Mouse (Mus musculus) erythroid progenitor cell, adult 5-6 weeks (primary cell): ENCODE results near the gene Axl. TPM values are rescaled to one million over a fixed set of nuclear protein-coding genes. Genes with fewer than 3 reads are reported as not detected.
"Not testable (repeated sequence)": the region's sequence is repeated elsewhere in the genome, so short reads cannot be mapped to it uniquely, and the experiment has no call there.

ENCODE experiments used
- ATAC-seq: replicated peaks from 2 replicates; pipeline ENCODE4 v1.8.0; 2016; ENCODE audit warnings: moderate number of reproducible peaks, mild to moderate bottlenecking, moderate TSS enrichment, inconsistent platforms; ENCODE audit not compliant: poor library complexity, low FRiP score, severe bottlenecking
- total RNA-seq, 2 experiments: library from RNA; stranded (forward) in 1 of 2; stranded (reverse) in 1 of 2; fragments of 150-400 nt in 1 of 2; fragments of 186-747, 209-891 nt in 1 of 2; gene quantifications; 2 replicates each; pipeline versions ENCODE4 v1.2.3 to v1.2.4; 2015 to 2017; ENCODE audit warnings: low replicate concordance in 2 of 2

Axl gene
- total RNA-seq, 2 experiments from 2014 or later: 27.2 to 61.6 TPM

DNA sequence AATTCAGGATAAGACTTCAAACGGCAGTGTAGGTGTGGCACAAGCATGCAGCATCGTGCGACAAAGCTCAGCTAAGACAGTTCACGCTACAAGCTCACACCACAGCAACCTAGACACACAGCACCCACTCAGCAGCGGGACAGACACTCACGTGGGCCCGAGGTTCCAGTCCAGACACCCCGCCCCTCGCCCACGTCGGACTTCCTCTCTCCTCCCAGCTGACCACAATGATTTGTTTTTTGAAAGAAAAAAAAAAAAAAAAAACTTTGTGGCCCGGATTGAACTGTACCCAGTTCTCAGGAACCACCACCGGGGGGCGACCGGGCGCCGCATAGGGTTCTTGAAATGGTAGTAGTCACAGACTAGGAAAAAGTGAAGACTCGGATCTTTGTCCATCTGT lies 32.5 kb downstream of the Axl start:
- ATAC-seq: peak; percentile 30

DNA sequence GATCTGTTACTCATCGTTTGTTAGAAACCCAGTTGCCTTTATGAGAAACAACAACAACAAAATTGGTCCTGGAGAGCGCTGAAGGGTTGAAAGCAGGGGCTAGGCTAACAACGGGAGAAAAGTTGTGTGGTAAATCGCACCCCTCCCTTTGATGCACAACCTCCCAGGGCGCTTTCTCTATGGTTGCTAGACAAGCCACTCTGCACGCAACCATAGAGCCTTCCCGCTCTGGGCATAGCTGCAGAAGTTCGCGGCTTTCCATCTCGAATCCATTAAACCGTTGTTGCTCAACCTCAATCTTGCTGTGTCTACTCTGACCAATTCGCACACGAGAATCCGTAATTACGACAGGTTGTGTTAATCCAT lies 33.1 kb downstream of the Axl start:
- ATAC-seq: peak; percentile 71

DNA sequence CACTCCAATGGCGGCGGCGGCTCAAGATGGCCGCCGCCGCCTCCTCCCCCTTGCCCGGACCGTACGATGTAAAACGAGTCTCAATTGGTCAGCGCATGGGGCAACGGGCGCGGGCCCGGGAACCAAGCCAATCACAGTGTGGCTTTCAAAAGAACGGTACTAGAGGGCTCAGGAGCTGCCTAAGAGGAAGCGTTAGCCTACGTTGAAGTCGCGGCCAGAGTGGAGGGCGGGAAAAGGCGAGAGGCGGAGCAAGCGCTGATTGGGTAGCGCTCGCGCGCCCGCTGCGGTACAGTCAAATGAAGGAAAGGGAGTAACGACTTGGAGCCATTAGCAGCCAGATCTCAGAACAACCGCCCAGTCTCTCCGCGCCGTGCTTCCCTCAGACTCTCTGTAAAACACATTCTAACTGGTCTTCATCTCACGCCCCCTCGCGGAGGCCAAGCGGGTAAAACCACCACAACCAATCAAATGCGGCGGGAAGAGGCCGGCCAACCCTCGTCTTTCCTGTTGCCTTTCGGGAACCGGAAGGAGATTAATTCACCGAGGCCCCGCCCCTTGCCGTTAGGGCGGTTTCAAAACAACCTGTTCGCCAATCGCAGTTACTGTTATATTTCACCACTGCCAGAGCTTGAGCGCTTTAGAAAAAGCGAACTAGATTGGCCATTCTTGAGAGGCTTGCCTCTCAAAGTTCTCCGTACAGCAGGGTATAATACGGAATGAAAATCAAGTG lies 33.6 kb downstream of the Axl start, which contains the start of gene Hnrnpul1:
TSS of gene Hnrnpul1 (minus strand) at position 20 of the 730 bp plus-strand sequence.
- ATAC-seq: peak; percentile 89

GRCm38 (mm10) chr7:25754439-25754737 lies 34.1 kb downstream of the Axl start:
- ATAC-seq: no peak

DNA sequence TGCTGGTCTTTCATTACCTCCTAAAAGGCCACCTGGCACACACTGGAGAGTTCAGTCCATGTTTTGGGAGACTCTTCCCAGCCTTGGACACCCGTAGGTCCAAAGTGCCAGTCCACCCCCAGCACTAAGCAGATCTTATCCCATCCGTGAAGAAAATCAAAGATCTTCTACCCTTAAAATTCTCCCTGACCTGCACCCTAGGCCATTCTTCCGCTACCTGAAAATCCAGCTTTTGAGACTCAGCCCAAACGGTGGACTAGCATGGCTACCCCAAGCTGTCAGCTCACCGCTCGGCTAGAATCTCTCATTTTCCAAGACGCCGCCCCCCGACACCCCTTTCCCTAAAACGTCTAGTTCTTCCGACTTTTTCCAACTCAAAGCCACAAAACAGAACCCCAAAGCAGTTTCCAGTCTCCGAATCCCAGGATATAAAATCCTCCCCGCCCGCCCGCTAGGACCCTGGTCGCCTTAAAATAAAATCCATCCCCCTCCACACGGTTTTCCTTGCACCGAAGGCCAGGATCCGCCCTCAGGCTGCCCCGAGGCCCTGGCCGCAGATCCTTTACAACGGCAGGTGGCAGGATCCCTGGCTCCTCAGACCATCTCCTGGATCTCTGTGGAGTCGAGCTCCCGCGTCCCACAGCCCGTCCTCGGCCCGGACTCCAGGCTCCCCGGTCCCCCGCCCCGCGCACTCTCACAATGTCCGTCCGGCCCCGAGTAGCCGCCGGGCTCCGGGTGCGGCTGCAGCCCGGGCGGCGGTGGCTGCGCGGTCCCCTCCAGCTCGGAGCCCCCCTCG lies 34.7 kb downstream of the Axl start:
- no peak for ATAC-seq

DNA sequence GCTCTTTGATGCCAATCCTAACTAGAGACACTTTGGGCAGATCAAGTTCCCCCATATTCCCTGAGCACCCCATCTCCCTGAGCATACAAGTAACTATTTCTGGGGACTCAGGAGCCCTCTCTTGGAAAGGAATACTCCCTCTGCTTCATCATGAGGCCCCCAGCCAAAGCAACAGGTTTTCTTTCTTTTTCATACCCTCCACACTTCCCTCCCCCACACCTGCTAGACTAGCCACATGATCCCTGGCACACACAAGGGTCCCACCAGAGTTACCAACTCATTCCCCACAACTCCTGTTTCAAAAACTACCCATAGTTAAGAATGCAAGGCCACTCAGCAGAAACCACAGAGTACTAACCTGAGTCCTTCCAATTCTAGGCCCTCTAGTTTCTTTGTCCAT lies 35.4 kb downstream of the Axl start:
- no peak for ATAC-seq

DNA sequence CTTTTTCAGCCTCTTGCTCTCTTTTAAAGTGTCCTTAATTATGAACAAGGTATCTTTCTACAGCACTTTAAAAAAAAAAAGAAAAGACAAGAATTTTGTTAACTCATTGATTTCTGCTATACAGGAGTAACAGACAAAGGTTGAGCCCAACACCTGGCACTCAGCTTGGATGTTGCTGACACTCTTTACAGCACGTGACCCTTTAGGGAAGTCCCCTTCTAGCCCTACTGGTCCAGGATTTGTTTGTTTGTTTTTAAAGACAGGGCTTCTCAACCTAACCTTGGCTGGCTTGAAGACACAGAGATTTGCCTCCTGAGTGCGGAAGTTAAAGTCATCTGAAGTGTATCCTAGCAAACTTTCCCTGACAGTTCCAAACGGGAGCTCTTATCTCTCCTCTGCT lies 41.7 kb downstream of the Axl start:
- no peak for ATAC-seq

DNA sequence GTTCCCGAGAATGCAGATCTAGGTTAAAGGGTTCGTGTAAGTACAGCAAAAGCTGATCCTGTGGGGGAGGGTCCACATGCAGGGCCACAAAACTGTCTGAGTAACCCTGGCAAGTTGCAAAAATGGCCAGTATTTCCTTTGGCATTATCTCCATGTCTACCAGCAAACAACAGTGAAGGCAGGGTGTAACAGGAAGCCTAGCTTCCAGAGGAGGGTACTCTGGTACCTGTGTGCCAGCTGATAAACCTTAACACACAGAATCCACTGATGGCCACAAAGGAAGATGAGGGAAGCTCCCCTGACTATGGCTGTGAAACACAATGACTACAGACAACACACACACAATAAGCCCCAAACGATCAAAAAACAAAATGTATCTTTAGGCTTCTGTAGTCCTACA lies 50.2 kb downstream of the Axl start:
- no peak for ATAC-seq

DNA sequence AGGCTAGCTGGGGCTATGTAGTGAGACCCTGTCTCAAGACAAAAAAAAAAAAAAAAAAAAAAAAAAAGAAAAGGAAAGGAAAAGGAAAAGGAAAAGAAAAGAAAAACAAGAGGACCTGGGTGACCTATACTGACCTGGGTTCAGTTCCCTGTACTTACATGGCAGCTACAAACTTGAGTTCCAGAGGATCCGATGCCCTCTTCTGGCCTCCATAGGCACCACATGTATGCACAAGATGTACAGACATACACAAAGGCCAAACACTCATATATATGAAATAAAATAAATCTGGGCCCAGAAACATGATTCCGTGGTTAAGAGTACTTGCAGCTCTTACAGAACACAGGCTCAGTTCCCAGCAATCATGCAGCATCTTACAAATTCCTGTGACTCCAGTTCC lies 51.6 kb downstream of the Axl start:
- ATAC-seq: no peak

DNA sequence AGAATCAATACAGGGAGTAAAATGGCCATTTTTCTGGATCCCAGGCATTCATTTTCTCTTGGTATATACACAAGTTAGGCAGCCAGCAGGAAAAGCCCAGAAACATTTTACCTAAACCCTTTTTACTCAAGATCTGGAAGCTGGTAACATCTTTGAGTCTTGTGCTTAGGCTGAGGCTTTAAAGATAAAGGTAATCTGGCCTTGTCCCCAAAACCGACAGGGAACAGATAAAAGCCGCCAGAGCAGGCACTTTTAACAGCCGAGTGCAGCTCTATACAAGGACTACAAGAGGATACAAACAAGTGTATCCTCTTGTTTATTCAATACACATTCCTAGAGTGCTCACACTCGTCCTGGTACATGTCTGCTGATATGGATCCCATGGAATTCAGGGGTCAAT lies 53.5 kb downstream of the Axl start:
- no peak for ATAC-seq

GRCm38 (mm10) chr7:25731294-25732055 lies 57.0 kb downstream of the Axl start:
- no peak for ATAC-seq

DNA sequence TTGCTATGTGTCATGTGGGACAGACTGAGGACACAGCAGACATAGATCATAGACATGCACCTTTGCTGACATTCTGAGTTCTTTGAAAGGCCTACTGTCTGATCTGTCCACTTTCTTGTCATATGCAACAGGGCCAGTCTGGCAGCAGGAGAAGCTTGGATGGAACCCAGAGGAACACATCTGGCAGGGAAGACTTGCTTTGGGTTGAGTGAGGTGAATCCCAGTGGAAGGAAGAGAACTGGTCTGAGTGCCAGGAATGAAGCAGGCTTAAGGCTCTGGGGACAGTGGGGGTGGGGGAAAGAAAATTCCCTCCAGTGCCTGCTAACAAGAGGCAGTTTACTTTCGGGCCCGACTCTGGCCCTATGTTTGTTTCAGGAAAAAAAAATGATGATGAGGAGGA lies 58.6 kb downstream of the Axl start:
- no peak for ATAC-seq

- ATAC-seq: no peak
These were observed 59.1 kb downstream of the Axl start for GRCm38 (mm10) chr7:25729396-25729795.

GRCm38 (mm10) chr7:25727800-25728199 lies 60.7 kb downstream of the Axl start:
- no peak for ATAC-seq

GRCm38 (mm10) chr7:25725886-25726285 lies 62.6 kb downstream of the Axl start:
- no peak for ATAC-seq

DNA sequence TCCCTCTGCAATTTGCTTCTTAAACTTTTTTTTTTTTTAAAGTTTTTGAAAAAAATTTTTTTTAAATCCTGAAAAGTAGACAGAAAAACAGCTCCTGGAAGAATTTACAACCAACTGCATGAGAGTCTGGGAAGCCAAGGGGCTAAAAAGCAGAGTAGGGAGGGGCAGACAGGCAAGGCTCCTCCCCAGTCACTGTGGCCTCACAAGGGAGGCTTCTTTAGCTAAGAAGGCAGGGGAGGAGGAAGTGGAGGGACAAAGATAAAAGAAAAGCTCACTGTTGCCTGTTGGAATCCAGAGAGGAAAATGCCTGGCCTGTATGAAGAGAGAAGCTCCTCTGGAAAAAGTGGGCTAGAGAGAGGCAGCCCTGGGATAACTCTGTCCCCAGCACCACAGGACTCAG lies 66.7 kb downstream of the Axl start:
- not testable (repeated sequence) for ATAC-seq

DNA sequence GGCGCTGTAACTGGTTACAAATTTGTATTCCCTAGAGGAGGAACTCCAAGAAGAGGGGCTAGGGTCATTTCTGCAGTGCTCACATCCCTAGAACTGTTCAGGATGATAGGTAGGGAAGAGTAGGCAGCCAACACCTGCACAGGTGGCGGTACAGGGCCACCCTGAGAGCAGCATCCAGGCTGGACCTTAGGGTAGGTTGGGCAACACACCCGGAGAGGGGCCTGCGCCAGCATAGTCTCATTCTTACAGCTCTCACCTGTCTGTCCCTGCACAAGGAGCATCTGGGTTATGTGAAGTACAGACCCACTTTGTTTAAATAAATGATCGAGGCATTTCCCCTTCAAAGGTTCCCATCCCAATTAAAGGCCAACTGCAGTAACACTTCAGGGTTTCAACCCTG lies 67.7 kb downstream of the Axl start:
- ATAC-seq: no peak

- ATAC-seq: peak; percentile 54; the same call in 1 of the 2 replicates
These were observed 68.5 kb downstream of the Axl start for GRCm38 (mm10) chr7:25719761-25720610.

GRCm38 (mm10) chr7:25718788-25719417 lies 69.6 kb downstream of the Axl start, which contains the start of gene Ccdc97:
TSS of gene Ccdc97 (minus strand) at chr7:25719088.
- peak; percentile 88 for ATAC-seq
